Mouse (Mus musculus) midbrain, embryonic 15.5 days (tissue): ENCODE measurements around the gene Ntf3. TPM values are rescaled to one million over a fixed set of nuclear protein-coding genes. Genes with fewer than 3 reads are reported as not detected.

ENCODE experiments used
- ATAC-seq: fragments of 200-750 bp; cut with Nextera tagmentation; replicated peaks from 2 replicates; pipeline ENCODE4 v1.8.0; 2017; ENCODE audit warnings: moderate TSS enrichment
- H3K27ac ChIP-seq: fragments of 300-500 bp; sonication (generic); 2 replicates; pipeline ENCODE4 v1.5.1; 2015; ENCODE audit warnings: mild to moderate bottlenecking, inconsistent platforms
- H3K27me3 ChIP-seq: fragments of 300-500 bp; sonication (generic); replicated peaks from 2 replicates; pipeline ENCODE4 v1.6.1; 2015; ENCODE audit warnings: inconsistent platforms
- H3K36me3 ChIP-seq: fragments of 300-500 bp; sonication (generic); replicated peaks from 2 replicates; pipeline ENCODE4 v1.6.1; 2015; ENCODE audit warnings: inconsistent platforms
- H3K4me1 ChIP-seq: fragments of 300-500 bp; sonication (generic); 2 replicates; pipeline ENCODE4 v1.6.1; 2015; ENCODE audit warnings: inconsistent platforms
- H3K4me2 ChIP-seq: fragments of 300-500 bp; sonication (generic); 2 replicates; pipeline ENCODE4 v1.6.1; 2015; ENCODE audit warnings: inconsistent platforms, mild to moderate bottlenecking, moderate library complexity
- H3K4me3 ChIP-seq: fragments of 300-500 bp; sonication (generic); 2 replicates; pipeline ENCODE4 v1.5.1; 2015; ENCODE audit warnings: mild to moderate bottlenecking, inconsistent platforms
- H3K9ac ChIP-seq: fragments of 300-500 bp; sonication (generic); 2 replicates; pipeline ENCODE4 v1.6.1; 2015; ENCODE audit warnings: mild to moderate bottlenecking, inconsistent platforms
- H3K9me3 ChIP-seq: fragments of 300-500 bp; sonication (generic); 2 replicates; pipeline ENCODE4 v1.6.1; 2016; ENCODE audit warnings: inconsistent platforms
- WGBS: fragments of 180-500 bp; shearing (Covaris S2); methylation state at CpG from one replicate; pipeline ENCODE4 v1.1.7; 2015; ENCODE audit warnings: mixed read lengths; 5-methylcytosine and 5-hydroxymethylcytosine counted together
- polyA plus RNA-seq: library from polyadenylated mRNA; unstranded; fragments of >200 nt; fragmentation: Nextera tagmentation; extraction: Ambion mirVana; gene quantifications from 2 replicates; pipeline ENCODE4 v1.2.1, GENCODE M21; 2015

Ntf3 gene
- polyA plus RNA-seq, 1 experiment from 2014 or later: 1.3 TPM

DNA sequence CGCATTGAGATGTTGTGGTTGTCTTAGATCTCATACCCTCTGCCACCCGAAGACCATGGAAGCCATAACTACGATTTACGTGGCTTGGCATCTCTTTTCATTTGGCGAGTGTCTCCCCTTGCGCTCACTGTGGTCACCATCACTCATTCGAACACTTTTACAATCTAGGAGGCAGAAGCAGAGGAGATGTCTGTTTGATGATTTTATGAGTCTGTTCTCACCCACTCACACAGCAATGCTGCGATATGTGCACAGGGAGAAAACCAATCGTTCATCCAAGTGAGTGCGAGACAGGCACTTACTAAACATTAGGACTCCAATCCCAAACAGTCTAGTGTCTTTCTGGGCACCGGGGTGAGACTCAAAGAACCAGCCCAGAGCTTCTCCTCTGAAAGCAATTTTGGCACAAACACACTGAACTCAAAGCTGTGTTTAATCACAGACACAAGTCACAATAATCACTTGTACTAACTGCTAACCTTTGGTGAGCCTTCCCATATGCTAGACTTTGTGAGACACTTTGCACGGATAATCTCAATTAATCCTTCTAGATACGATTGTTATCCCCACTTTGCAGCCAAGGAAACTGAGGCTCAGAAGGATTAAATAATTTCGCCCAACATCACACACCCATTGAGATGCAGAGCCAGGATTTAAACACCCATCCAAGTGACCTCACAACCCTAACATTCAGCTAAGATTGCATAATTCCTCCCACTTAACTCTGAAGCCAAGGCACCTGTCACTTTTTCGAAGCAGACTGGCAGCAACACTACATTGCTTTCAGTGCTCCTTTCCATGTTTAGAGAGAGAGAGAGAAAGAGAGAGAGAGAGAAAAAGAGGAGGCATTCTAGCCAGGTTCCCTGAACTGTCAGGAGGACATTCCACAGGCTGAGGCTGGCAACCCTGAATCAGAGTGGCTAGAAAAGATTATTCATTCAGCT is 55.5 kb downstream of the Ntf3 start:
- WGBS: 89% methylated on average over 15 of the region's 15 CpGs

GRCm38 (mm10) chr6:126109184-126109583 is 57.5 kb downstream of the Ntf3 start:
- WGBS: 81% methylated on average over 5 of the region's 5 CpGs
- Histone ChIP-seq H3K4me1 (no peaks in the 10 kb centered on the region), H3K27me3 (no peaks in the 10 kb centered on the region), H3K9me3 (no peaks in the 10 kb centered on the region), H3K9ac (no peak overlapping the region), H3K27ac (no peak overlapping the region), H3K36me3 (no peaks in the 10 kb centered on the region), H3K4me2 (no peak overlapping the region), H3K4me3 (no peak overlapping the region)
- ATAC-seq: no peak

More for the DNA sequence above, 55.5 kb downstream of the Ntf3 start:
- H3K9ac ChIP-seq: no peak overlapping the region
- ATAC-seq: no peak
- no peak overlapping the region for H3K27ac ChIP-seq
- H3K36me3 ChIP-seq: no peaks in the 10 kb centered on the region
- no peaks in the 10 kb centered on the region for H3K27me3 ChIP-seq
- no peak overlapping the region for H3K4me2 ChIP-seq
- H3K4me3 ChIP-seq: no peak overlapping the region
- H3K9me3 ChIP-seq: no peaks in the 10 kb centered on the region
- no peaks in the 10 kb centered on the region for H3K4me1 ChIP-seq

- no peaks in the 10 kb centered on the region for H3K4me1 ChIP-seq
- H3K4me2 ChIP-seq: no peak overlapping the region
- ATAC-seq: no peak
- H3K27me3 ChIP-seq: no peaks in the 10 kb centered on the region
- H3K36me3 ChIP-seq: no peaks in the 10 kb centered on the region
- H3K9me3 ChIP-seq: no peaks in the 10 kb centered on the region
- no peak overlapping the region for H3K27ac ChIP-seq
- H3K9ac ChIP-seq: no peak overlapping the region
- whole genome bisulfite sequencing: 90% methylated on average over 2 of the region's 2 CpGs
- H3K4me3 ChIP-seq: no peak overlapping the region
These were observed 57.9 kb downstream of the Ntf3 start for GRCm38 (mm10) chr6:126108771-126109170.

GRCm38 (mm10) chr6:126107398-126107797 is 59.3 kb downstream of the Ntf3 start:
- Histone ChIP-seq H3K4me2 (no peak overlapping the region), H3K36me3 (no peaks in the 10 kb centered on the region), H3K9me3 (no peaks in the 10 kb centered on the region), H3K4me1 (no peaks in the 10 kb centered on the region), H3K4me3 (no peak overlapping the region), H3K27me3 (no peaks in the 10 kb centered on the region), H3K27ac (no peak overlapping the region), H3K9ac (no peak overlapping the region)
- WGBS: 58% methylated on average over 2 of the region's 2 CpGs
- ATAC-seq: no peak

GRCm38 (mm10) chr6:126106798-126107173 is 59.9 kb downstream of the Ntf3 start:
- H3K9ac ChIP-seq: no peak overlapping the region
- ATAC-seq: no peak
- H3K4me2 ChIP-seq: no peak overlapping the region
- H3K36me3 ChIP-seq: no peaks in the 10 kb centered on the region
- no peaks in the 10 kb centered on the region for H3K27me3 ChIP-seq
- no peaks in the 10 kb centered on the region for H3K9me3 ChIP-seq
- no peak overlapping the region for H3K27ac ChIP-seq
- no peak overlapping the region for H3K4me3 ChIP-seq
- 71% methylated on average over 2 of the region's 2 CpGs for WGBS
- no peaks in the 10 kb centered on the region for H3K4me1 ChIP-seq

DNA sequence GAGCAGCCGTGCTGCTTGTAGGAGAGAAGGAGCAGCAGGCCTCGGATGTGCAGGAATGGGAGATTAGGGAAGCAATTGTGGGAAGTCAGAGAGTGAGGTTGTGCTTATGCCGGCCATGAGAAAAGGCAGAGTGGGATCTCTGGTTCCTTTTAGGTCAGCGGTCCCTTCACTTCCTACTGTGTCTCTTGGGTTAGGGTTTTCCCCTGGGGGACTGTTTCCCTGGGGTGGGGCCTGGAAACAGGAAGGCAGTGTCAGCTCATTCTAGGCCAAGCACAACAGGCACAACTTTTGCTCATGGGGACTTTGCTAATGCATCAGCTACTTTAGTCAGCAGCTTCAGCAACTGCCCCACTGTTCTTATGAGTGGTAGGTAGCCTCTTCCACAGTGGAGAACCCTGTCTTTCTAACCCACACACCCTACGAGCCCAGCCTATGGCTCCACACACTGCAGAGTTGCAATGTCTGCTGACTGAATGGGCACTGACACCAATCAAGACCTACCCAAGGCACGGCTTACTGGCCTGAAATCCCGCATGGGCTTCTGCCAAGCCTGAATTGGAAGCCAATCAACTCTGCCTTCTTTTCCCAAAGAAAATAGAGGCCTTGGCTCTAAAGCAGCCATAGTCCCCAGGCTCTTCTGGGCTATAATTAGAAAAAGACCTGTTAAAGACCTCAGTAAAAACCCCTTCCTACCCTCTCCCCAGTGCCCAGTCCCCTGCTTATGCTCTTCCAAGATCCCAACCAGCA is 60.5 kb downstream of the Ntf3 start:
- WGBS: 77% methylated on average over 7 of the region's 7 CpGs
- no peaks in the 10 kb centered on the region for H3K9me3 ChIP-seq
- H3K4me2 ChIP-seq: no peak overlapping the region
- no peaks in the 10 kb centered on the region for H3K36me3 ChIP-seq
- no peaks in the 10 kb centered on the region for H3K4me1 ChIP-seq
- H3K27me3 ChIP-seq: no peaks in the 10 kb centered on the region
- H3K4me3 ChIP-seq: no peak overlapping the region
- ATAC-seq: no peak
- no peak overlapping the region for H3K9ac ChIP-seq
- no peak overlapping the region for H3K27ac ChIP-seq

DNA sequence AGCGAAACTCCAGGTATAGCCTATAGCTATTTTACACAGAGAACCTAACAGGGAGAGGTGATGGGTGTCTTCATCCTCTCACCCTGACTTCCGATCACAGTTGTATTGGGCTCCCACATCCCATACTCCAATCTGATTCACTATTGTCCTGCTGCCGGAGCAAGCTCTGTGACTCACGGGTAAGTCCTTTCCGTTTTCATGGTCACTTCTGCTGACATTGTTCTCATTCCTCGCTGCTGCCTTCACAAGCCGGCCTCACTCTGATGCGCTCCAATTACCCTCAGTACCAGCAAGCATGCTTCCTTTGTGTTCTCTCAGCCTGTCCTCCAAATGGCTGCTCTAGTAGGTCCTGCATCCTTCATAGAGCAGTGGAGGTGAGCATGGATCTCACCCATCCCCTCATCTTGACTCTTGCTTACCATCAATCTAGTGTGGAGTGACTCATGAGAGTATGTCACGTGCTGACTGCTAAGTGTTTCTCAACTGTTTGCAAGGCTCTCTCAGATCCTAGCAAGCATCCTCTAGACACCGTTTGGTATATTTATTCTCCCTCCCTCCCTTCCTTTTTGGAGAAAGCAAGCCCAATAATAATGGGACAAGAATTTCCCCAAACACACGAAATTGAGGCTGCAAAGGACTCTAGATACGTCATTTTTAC is 61.5 kb downstream of the Ntf3 start:
- H3K27ac ChIP-seq: no peak overlapping the region
- no peaks in the 10 kb centered on the region for H3K36me3 ChIP-seq
- H3K4me1 ChIP-seq: no peaks in the 10 kb centered on the region
- H3K9ac ChIP-seq: no peak overlapping the region
- no peaks in the 10 kb centered on the region for H3K9me3 ChIP-seq
- WGBS: 76% methylated on average over 12 of the region's 12 CpGs
- no peak overlapping the region for H3K4me2 ChIP-seq
- H3K4me3 ChIP-seq: no peak overlapping the region
- no peak for ATAC-seq
- no peaks in the 10 kb centered on the region for H3K27me3 ChIP-seq

GRCm38 (mm10) chr6:126102571-126102970 is 64.1 kb downstream of the Ntf3 start:
- Histone ChIP-seq H3K4me1 (no peaks in the 10 kb centered on the region), H3K27ac (no peak overlapping the region), H3K4me2 (no peak overlapping the region), H3K36me3 (no peaks in the 10 kb centered on the region), H3K9ac (no peak overlapping the region), H3K9me3 (no peaks in the 10 kb centered on the region), H3K27me3 (no peaks in the 10 kb centered on the region), H3K4me3 (no peak overlapping the region)
- no peak for ATAC-seq
- 68% methylated on average over 6 of the region's 6 CpGs for WGBS

GRCm38 (mm10) chr6:126102007-126102406 is 64.7 kb downstream of the Ntf3 start:
- no peaks in the 10 kb centered on the region for H3K36me3 ChIP-seq
- WGBS: 82% methylated on average over 11 of the region's 11 CpGs
- H3K4me1 ChIP-seq: no peaks in the 10 kb centered on the region
- H3K4me3 ChIP-seq: no peak overlapping the region
- H3K9me3 ChIP-seq: no peaks in the 10 kb centered on the region
- no peak overlapping the region for H3K4me2 ChIP-seq
- H3K27ac ChIP-seq: no peak overlapping the region
- no peak overlapping the region for H3K9ac ChIP-seq
- no peaks in the 10 kb centered on the region for H3K27me3 ChIP-seq
- no peak for ATAC-seq

- 91% methylated on average over 1 of the region's 1 CpGs for WGBS
- Histone ChIP-seq H3K4me2 (no peak overlapping the region), H3K4me1 (no peaks in the 10 kb centered on the region), H3K36me3 (no peaks in the 10 kb centered on the region), H3K27me3 (no peaks in the 10 kb centered on the region), H3K9me3 (no peaks in the 10 kb centered on the region), H3K9ac (no peak overlapping the region), H3K27ac (no peak overlapping the region), H3K4me3 (no peak overlapping the region)
- ATAC-seq: no peak
These were observed 66.1 kb downstream of the Ntf3 start for GRCm38 (mm10) chr6:126100579-126100978.

GRCm38 (mm10) chr6:126097471-126097870 is 69.2 kb downstream of the Ntf3 start:
- no peak for ATAC-seq
- Histone ChIP-seq H3K4me1 (no peaks in the 10 kb centered on the region), H3K9ac (no peak overlapping the region), H3K4me2 (no peak overlapping the region), H3K27ac (no peak overlapping the region), H3K36me3 (no peaks in the 10 kb centered on the region), H3K27me3 (no peaks in the 10 kb centered on the region), H3K9me3 (no peaks in the 10 kb centered on the region), H3K4me3 (no peak overlapping the region)
- WGBS: 86% methylated on average over 5 of the region's 5 CpGs

DNA sequence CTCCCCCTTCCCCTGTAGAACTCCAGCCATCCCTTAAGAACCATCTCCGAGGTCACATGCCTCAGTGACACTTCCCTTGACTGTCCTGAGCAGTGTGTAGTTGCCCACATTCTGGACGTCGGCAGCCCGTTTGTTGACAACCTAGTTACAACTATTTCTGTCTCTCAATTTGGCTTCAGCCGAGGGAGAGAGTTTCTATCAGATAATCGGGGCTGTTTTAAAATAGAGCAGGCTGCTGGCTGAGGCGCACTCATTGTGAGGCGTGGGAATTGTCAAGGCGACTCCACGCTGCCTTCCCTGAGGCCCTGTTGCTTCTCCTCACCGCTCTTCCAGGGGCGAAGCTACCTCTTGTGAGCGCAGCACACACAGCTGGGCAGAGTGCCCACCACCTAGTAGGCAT is 70.6 kb downstream of the Ntf3 start:
- H3K27ac ChIP-seq: no peak overlapping the region
- no peak overlapping the region for H3K4me2 ChIP-seq
- no peaks in the 10 kb centered on the region for H3K4me1 ChIP-seq
- H3K27me3 ChIP-seq: no peaks in the 10 kb centered on the region
- H3K9ac ChIP-seq: no peak overlapping the region
- no peak overlapping the region for H3K4me3 ChIP-seq
- H3K9me3 ChIP-seq: no peaks in the 10 kb centered on the region
- no peak for ATAC-seq
- no peaks in the 10 kb centered on the region for H3K36me3 ChIP-seq
- WGBS: 83% methylated on average over 13 of the region's 13 CpGs
